Mouse (Mus musculus): ENCODE data around the gene Mfsd4b1.

Mfsd4b1 gene

DNA sequence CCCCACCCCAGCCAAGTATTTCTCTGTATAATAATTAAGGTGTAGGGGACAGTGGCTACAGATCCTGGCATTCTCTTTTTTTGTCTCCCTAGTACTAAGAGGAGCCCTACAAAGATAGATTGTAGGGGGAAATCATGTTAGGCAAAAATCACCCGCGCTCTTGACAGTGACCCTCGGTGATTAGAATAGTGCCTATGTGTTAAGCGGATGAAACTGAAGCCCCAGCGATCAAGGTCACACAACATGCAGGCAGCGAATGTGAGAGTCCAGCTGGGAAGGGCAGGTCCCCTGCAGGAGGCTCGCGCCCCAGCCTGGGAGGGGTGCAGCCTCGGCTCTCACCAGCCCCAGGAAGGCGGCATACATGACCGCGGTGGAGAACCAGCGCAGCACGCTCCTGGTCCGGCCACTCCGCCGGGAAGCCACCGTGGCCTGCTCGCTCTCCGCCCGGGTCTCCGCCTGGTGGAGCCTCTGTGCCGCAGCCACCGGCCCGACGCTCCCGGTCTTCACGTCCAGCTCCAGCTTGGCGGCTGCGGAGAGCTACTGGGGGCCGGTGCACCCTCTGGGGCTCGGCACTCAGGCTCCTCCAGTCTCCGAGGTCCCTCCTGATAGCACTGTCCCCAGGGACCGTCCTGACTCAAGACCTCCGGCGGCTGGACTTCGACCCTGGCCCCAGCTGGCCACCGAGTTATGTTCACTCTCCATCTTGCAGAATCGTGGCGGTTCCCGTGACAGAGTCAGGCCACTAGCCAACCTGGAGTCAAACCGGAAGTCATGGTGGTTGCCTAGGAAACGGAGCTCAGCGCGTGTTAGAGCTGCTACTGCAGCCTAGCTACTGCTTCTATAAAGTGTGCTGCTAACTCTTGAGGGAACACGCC, at the start of gene Mfsd4b1:
Gene Mfsd4b1 (minus strand): TSS at position 715 of the 875 bp plus-strand sequence.
- peak; percentile 94 for DNase-seq

- DNase-seq = no peak
Measured at GRCm38 (mm10) chr10:40073608-40074007, 48.5 kb upstream of the Mfsd4b1 start.

- no peak for DNase-seq
Measured at GRCm38 (mm10) chr10:40070684-40071083, 45.6 kb upstream of the Mfsd4b1 start.

DNA sequence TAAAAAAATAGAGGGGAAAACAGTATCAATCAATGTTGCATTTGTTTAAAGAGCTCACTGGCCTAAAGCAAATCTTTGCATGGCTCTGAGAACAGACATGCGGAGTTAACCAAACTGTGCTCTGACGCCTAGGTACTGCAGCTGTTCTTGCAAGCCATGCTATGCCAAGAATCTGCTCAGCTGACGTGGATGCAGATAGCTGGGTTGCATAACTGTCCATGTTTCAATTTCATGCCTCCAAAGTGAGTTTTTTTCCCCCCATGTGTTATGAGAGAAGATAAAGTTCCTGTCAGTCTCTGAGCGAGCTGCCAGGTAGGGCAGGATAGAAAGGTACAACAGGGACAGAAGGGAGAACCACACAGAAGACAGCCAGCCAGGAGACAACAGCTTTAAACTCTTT, 44.2 kb upstream of the Mfsd4b1 start:
- peak; percentile 63 for DNase-seq

GRCm38 (mm10) chr10:40068595-40068994, 43.5 kb upstream of the Mfsd4b1 start:
- no peak for DNase-seq

DNA sequence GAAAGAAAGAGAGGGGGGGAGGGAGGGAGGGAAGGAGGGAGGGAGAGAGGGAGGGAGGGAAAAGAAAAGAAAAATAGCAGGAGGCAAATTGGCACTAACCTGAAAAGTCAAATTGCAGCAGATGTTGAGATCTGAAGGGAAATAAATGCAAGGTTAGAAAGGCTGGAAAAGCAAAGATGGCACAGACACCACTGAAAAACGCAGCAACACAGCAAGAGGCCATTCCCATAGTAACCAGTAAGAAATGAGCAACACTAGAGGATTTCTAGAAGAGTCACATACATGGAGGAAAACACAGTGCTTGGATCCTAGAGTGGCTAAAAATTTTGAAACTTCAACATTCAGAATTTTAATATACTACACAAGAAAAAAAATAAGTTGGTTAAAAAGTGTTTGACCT, 42.5 kb upstream of the Mfsd4b1 start:
- DNase-seq = no peak

DNA sequence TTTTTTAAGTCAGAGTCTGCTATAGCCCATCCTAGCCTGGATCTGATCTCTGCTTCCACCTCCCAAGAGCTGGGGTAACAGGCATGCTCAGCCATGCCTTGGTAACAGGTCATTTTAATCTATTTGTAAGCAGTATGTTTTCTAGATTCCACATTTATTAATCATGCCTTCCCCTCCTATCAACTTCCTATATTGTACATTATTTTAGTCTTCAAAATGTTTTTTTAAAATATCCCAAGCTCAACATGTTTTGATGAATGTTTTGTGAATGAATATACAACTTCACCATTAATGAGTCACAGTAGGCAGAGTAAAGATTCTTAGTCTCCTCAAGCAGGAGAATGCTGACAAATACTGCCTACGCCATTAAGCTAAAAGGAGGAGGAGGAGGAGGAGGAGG, 42.0 kb upstream of the Mfsd4b1 start:
- no peak for DNase-seq

- no peak for DNase-seq
Measured at GRCm38 (mm10) chr10:40065357-40065756, 40.3 kb upstream of the Mfsd4b1 start.

GRCm38 (mm10) chr10:40063291-40063890, 38.3 kb upstream of the Mfsd4b1 start:
- no peak for DNase-seq

DNA sequence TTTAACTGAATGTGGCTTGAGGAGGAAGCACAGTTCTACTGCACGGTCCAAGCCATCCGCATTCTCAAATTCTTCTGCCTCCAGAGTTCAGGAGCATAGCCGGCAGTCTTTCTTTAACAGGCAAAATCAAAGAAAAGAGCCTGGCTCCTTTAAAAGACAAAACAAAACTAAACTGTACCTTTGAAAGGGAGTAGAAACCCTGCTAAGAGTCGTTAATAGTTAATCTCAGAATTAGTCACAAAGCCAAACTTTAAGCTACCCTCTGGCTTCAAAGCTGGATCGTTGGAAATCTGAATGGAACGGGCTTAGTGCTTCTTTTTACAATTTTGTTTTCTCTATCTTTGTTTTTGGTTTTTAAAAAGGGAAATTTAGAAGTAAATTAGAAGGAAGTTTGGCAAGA, 37.7 kb upstream of the Mfsd4b1 start:
- no peak for DNase-seq

DNA sequence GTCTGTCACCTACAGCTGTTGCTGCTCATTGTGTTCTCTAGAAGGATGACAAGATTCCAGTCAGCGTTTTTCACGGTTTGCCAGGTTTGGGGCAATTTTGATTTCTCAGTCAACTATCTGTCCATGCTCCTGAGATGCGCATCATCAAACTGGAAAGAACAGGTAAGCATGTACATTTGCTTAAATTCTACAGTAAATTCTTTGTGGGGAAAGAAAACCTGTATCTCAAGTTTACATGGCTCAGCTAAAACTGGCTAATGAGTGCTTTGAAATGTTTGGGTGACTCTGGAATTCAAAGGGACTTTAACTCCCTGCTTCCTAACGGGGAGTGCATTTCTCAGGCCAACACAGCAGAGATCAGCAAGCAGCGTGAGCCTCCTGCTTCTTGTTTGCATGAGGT, 36.9 kb upstream of the Mfsd4b1 start:
- no peak for DNase-seq

- no peak for DNase-seq
Measured at GRCm38 (mm10) chr10:40058786-40059120, 33.7 kb upstream of the Mfsd4b1 start.

DNA sequence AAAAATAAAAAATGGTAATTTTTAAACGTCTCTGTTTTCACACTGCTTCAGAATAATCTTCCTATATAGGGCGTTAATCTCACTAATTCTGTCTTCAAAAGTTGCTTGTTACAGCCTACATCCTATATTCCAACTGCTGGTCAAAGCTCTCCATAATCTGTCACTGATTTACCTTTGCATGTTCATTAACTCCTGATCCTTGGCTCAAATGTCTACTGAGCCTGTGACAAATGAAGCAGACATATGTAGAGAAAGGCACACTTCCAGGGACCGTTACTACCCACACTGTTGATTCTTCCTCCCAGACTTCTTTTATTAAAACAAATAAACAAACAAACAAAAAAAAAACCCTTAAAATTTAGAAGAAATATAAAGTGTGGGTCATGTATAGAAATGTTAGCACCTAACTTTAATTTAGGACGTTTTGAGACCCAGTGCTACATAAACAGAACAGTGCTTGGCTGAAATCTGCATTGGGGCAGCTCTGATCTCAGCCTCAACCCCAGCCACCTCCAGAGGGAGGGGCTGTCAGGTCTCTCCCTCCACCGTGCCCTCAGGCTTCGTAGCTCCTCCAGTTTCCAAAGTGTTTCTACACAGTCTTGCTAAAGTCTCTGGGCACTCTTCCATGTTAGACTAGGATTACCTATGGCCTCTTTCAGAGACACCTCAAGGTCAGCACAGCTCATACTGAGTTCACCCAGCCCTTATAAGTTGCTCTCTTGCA, 33.2 kb upstream of the Mfsd4b1 start:
- no peak for DNase-seq

DNA sequence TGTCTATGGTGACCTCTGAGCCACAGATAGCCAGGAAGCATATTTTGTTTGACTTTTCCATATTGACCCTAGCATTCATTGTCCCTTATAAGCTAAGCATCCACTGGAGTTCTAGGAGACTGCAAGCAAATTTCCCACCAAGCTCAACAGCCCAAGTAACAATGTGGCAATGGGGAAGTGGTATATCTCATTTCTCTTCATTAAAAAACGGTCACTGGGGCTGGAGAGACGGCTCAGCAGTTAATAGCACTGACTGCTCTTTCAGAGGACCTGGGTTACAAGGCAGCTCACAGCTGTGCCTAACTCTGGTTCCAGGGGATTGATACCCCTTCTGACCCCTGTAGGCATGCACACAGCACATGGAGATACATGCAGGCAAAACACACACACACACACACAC, 32.5 kb upstream of the Mfsd4b1 start:
- no peak for DNase-seq

DNA sequence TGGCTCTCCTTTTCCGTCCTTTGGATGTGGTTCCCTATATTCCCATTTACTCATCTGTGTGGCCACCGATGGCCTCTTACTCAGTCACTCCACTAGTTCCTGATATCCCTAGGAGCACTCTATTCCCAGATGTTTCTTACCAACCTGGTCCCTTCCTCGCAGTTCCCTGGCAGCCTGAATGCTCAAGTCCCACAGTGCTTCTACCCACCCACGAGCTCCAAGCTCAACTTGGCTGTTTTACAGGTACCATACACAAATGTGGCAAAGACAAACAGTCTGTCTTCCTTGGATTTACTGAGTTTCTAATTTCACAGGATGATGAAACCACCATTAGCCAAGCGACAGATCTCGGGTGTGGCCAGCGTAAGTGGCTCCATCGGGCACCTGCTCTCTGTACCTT, 29.4 kb upstream of the Mfsd4b1 start:
- no peak for DNase-seq

DNA sequence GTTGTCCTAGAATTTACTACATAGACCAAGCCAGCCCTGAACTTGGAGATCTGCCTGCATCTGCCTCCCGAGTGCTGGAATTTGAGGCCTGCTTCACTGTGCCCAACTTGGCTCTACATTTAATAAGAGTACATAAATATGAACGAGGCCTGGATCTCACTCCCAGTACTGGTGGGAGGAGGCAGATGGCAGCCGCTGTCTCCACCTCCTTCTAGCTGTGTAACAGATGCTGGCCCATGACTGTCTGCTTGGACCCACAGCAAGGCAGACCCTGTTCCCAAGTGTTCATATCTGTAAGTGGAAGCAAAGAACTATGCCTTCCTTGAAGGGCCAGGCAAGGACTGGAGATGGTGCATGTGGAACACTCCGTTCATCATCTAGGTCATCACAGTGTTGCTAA, 28.8 kb upstream of the Mfsd4b1 start:
- DNase-seq = peak; percentile 65

- no peak for DNase-seq
Measured at GRCm38 (mm10) chr10:40053257-40053895, 28.3 kb upstream of the Mfsd4b1 start.

GRCm38 (mm10) chr10:40051997-40052396, 26.9 kb upstream of the Mfsd4b1 start:
- DNase-seq = no peak

DNA sequence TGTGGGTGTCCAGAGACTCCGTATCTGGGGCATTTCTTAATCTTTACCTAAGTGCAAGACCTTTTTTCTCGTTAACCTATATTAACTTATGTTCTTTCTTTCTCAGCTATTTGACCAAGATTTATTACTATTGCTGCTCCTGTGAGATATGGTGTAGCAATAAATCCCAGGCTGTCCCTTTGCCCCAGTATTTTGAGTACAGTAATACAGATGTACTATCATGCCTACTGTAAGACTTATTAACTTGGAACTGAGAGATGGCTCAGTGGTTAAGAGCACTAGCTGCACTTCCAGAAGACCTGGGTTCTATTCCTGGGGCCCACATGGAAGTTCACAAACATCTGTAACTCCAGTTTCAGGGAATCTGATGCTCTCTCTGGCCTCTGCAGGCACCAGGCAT, 25.7 kb upstream of the Mfsd4b1 start:
- DNase-seq = no peak

DNA sequence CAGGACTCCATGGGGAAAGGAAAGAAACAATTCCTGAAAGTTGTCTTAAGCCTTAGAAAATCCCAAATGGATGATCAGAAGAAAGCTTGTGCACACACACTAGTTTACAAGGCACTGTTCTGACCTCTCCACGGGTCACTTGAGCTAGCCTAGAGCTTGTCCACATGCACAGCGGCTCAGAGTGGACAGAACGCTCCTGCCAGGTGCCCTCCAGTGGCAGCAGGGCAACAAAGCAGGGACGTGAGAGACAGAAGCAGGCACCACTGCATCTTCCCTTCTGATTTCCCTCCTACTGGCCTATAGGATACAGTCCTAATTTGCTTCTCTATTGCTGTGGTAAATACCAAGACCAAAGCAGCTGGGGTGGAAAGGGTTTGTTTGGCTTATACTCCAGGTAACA, 16.3 kb upstream of the Mfsd4b1 start:
- no peak for DNase-seq

DNA sequence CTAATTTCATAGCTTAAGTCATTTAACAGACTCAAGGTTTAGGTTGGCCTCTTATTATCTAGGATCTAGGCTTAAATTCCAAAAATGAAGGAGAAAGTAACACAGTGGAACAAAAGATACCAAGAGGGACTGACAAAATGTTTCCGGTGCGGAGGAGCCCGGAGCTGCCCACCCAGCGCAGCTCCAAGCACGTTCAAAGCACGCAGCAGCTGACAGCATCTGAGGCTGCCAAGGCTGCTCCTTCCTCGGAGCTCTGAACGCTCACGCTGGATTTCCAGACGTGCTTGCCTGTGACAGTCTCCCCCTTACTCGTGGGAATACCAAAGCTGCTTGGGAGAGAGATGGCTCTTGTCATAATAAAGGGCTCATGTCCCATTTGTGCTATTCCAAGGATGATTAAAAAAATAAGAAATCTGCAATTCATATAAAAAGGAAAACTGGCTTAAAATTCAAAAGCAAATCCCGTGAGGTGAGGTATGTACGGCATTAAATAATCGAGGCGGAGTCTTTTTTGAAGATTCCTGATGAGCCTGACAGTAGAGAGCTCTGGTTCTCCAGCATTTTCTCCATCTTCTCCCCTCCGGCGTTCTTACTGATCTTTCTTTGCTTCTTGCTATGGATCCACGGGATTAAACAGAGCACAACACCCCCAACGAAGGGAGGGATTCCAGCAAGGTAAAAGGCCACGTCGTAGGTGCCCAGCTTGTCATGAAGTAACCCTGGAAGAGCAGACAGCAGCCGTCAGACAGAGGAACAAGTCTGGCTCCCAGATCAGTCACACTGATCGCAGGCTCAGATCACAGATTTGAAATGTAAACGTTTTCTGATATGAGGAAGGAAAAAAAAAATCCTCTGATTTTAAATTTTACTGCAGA, 11.9 kb upstream of the Mfsd4b1 start:
- peak; percentile 69 for DNase-seq

DNA sequence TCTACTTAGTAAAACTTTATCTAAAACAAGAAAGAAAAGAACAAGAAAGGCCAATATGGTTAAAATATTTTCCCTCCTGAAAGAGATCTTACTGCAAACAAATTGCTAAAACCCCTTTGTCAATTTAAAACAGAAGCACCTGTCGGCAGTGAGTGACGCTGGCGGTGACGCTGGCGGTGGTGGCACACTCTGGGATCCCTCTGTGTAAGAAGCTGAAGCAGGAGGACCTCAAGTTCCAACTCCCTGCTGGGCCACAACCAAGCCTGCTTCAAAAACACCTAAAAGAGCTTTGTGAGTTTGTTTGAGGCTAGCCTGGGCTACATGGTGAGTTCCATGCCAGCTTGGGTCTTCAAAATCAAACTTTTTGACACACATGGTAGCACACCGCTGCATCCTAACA, 9.9 kb upstream of the Mfsd4b1 start:
- DNase-seq = no peak
